ENCODE assay signal across 8 mouse cellular contexts in genomic region chr1:38985308-38985707, GRCm38 (mm10). TPM values are rescaled to one million over a fixed set of nuclear protein-coding genes. Genes with fewer than 3 reads are reported as not detected.
DNase-seq lines count a peak whose midpoint lies in the region; ATAC-seq and TF ChIP-seq lines count a peak whose summit lies in the region.

Gene Pdcl3 (plus strand): TSS chr1:38985608.

- no peak for ATAC-seq in lung, embryonic 14.5 days (ENCODE audit: insufficient read depth)
- no peak for ATAC-seq in embryonic facial prominence, embryonic 14.5 days (ENCODE audit: low read depth)
- ATAC-seq in heart, embryonic 14.5 days (ENCODE audit: insufficient number of reproducible peaks, insufficient read depth, low FRiP score, low read depth) = no peak

- 85% methylated on average over 3 of the region's 3 CpGs for WGBS in lung, embryonic 14.5 days
- WGBS in embryonic facial prominence, embryonic 14.5 days = 85% methylated on average over 3 of the region's 3 CpGs
- 95% methylated on average over 3 of the region's 3 CpGs for whole genome bisulfite sequencing in heart, embryonic 14.5 days

- TF ChIP-seq POLR2A in myocyte (IDR thresholded peaks at IDR 0.05; ENCODE audit: insufficient read length, low read depth) = no peak

- H3ac ChIP-seq in myocyte (ENCODE audit: control insufficient read depth, insufficient read length) = no peak within 1 kb of the TSS

- no peak for DNase-seq in lung, embryonic 14.5 days
- DNase-seq in lung, postnatal 36 days = no peak
- DNase-seq in embryonic facial prominence, embryonic 14.5 days (ENCODE audit: low spot score) = no peak
- DNase-seq in left cerebral cortex, postnatal 14 days (ENCODE audit: low spot score in 2 of 2) = no peak
- no peak for DNase-seq in ovary, adult 18-20 months (ENCODE audit: low spot score)
- no peak for DNase-seq in cerebellum, adult 18-20 months

- no peaks in the 10 kb centered on the region for H3K27me3 ChIP-seq in lung, embryonic 14.5 days (ENCODE audit: insufficient read depth, low read length)
- H3K27me3 ChIP-seq in embryonic facial prominence, embryonic 14.5 days (replicated peaks; ENCODE audit: control insufficient read depth, insufficient read depth, low read length) = no peaks in the 10 kb centered on the region
- no peaks in the 10 kb centered on the region for H3K27me3 ChIP-seq in heart, embryonic 14.5 days (ENCODE audit: control insufficient read depth, insufficient read depth, low read length)
- H3K27me3 ChIP-seq in myocyte (ENCODE audit: control insufficient read depth, insufficient read depth, insufficient read length) = no peaks in the 10 kb centered on the region

- no peak within 1 kb of the TSS for H3K4me2 ChIP-seq in lung, embryonic 14.5 days
- H3K4me2 ChIP-seq in embryonic facial prominence, embryonic 14.5 days (ENCODE audit: low read depth, low read length) = no peak within 1 kb of the TSS
- no peak within 1 kb of the TSS for H3K4me2 ChIP-seq in heart, embryonic 14.5 days (ENCODE audit: low read length)
- no peak within 1 kb of the TSS for H3K4me2 ChIP-seq in myocyte (ENCODE audit: low read depth)

- H3K9me3 ChIP-seq in lung, embryonic 14.5 days (ENCODE audit: low read depth, low read length) = no peaks in the 10 kb centered on the region
- no peaks in the 10 kb centered on the region for H3K9me3 ChIP-seq in embryonic facial prominence, embryonic 14.5 days (ENCODE audit: control insufficient read depth, low read length)
- H3K9me3 ChIP-seq in heart, embryonic 14.5 days (ENCODE audit: control insufficient read depth, low read length) = no peaks in the 10 kb centered on the region

- no peak within 1 kb of the TSS for H3K4me3 ChIP-seq in lung, embryonic 14.5 days (ENCODE audit: low read depth, low read length)
- no peak within 1 kb of the TSS for H3K4me3 ChIP-seq in embryonic facial prominence, embryonic 14.5 days (ENCODE audit: low read depth, low read length)
- H3K4me3 ChIP-seq in heart, embryonic 14.5 days (ENCODE audit: control insufficient read depth in 1 of 2, insufficient read depth in 1 of 2, low read depth in 1 of 2, low read length in 2 of 2) = no peak within 1 kb of the TSS
- no peak within 1 kb of the TSS for H3K4me3 ChIP-seq in myocyte

- no peaks in the 10 kb centered on the region for H3K36me3 ChIP-seq in lung, embryonic 14.5 days (ENCODE audit: insufficient read depth)
- H3K36me3 ChIP-seq in embryonic facial prominence, embryonic 14.5 days (ENCODE audit: control insufficient read depth, insufficient read depth, low read length) = no peaks in the 10 kb centered on the region
- no peaks in the 10 kb centered on the region for H3K36me3 ChIP-seq in heart, embryonic 14.5 days (ENCODE audit: control insufficient read depth, insufficient read depth, low read length)
- no peaks in the 10 kb centered on the region for H3K36me3 ChIP-seq in myocyte (ENCODE audit: control insufficient read depth, insufficient read depth)

- H3K9ac ChIP-seq in lung, embryonic 14.5 days = no peak within 1 kb of the TSS
- H3K9ac ChIP-seq in embryonic facial prominence, embryonic 14.5 days (ENCODE audit: low read depth, low read length) = no peak within 1 kb of the TSS
- no peak within 1 kb of the TSS for H3K9ac ChIP-seq in heart, embryonic 14.5 days (ENCODE audit: low read length)

- intact Hi-C loops in left cerebral cortex, postnatal 14 days (cut with DNase I) = loop anchor here (10.0 kb wide), 1 partner anchor 91 kb away; the partner anchor contains the start of gene Chst10

- no peaks in the 10 kb centered on the region for H3K4me1 ChIP-seq in lung, embryonic 14.5 days (ENCODE audit: insufficient read depth)
- H3K4me1 ChIP-seq in embryonic facial prominence, embryonic 14.5 days (ENCODE audit: control insufficient read depth, insufficient read depth, low read length) = peaks cover 9% of the 10 kb centered on the region
- H3K4me1 ChIP-seq in heart, embryonic 14.5 days (ENCODE audit: control insufficient read depth in 2 of 2, insufficient read depth in 2 of 2, low read length in 2 of 2) = peaks cover 7 to 10% of the 10 kb centered on the region in 2 experiments

- TF ChIP-seq CTCF in lung, embryonic 14.5 days (IDR thresholded peaks at IDR 0.05; ENCODE audit: low read depth) = no peak

- H3K27ac ChIP-seq in lung, embryonic 14.5 days (ENCODE audit: low read depth) = no peak within 1 kb of the TSS
- no peak within 1 kb of the TSS for H3K27ac ChIP-seq in embryonic facial prominence, embryonic 14.5 days (replicated peaks; ENCODE audit: low read depth, low read length)
- H3K27ac ChIP-seq in heart, embryonic 14.5 days (replicated peaks in 1 of 2; ENCODE audit: control insufficient read depth in 1 of 2, insufficient read depth in 1 of 2, low read depth in 2 of 2, low read length in 2 of 2) = no peak within 1 kb of the TSS

- peaks cover 24% of the 10 kb centered on the region for H3K79me2 ChIP-seq in myocyte (ENCODE audit: control insufficient read depth, insufficient read depth)

TF ChIP-seq in myocyte, 11 proteins besides CTCF, POLR2A, EP300 and RAD21:
- no peak for TF ChIP-seq CEBPB (IDR thresholded peaks at IDR 0.05; ENCODE audit: insufficient read depth, poor library complexity, severe bottlenecking)
- TF ChIP-seq TCF3 (IDR thresholded peaks at IDR 0.05; ENCODE audit: insufficient read length, low read depth) = no peak
- no peak for TF ChIP-seq MAX (IDR thresholded peaks at IDR 0.05; ENCODE audit: low read depth)
- TF ChIP-seq TCF12 (IDR thresholded peaks at IDR 0.05; ENCODE audit: insufficient read depth, poor library complexity, severe bottlenecking) = no peak
- no peak for TF ChIP-seq USF1 (IDR thresholded peaks at IDR 0.05; ENCODE audit: low read depth)
- TF ChIP-seq REST (IDR thresholded peaks at IDR 0.05; ENCODE audit: insufficient read depth, insufficient read length) = no peak

RNA-seq across cellular contexts. Expression of gene Pdcl3, which starts in this region (rescaled TPM):
- 148 and 161 TPM in 2 replicates for polyA plus RNA-seq in lung, embryonic 14.5 days (2014; fragmentation: Nextera tagmentation; extraction: Ambion mirVana)
- 147 and 149 TPM in 2 replicates for polyA plus RNA-seq in embryonic facial prominence, embryonic 14.5 days (2014; fragmentation: Nextera tagmentation; extraction: Ambion mirVana)
- 115 and 127 TPM in 2 replicates for polyA plus RNA-seq in heart, embryonic 14.5 days (2014; fragmentation: Nextera tagmentation; extraction: Ambion mirVana)
- total RNA-seq in left cerebral cortex, postnatal 14 days (2021) = 10 to 100 TPM; 38.2 to 38.4 TPM
- 84.9 TPM for polyA plus RNA-seq in myocyte (2012; fragmentation: generic; extraction: Trizol)
